Mouse (Mus musculus) lung, embryonic 15.5 days (tissue): ENCODE data around the gene Gnptab. TPM values are rescaled to one million over a fixed set of nuclear protein-coding genes. Genes with fewer than 3 reads are reported as not detected.

ENCODE experiments used
- ATAC-seq: fragments of 200-750 bp; cut with Nextera tagmentation; 2 replicates; pipeline ENCODE4 v1.8.0; 2017; ENCODE audit warnings: moderate number of reproducible peaks, borderline replicate concordance; ENCODE audit not compliant: low FRiP score, low TSS enrichment; ENCODE audit errors: extremely low read depth
- H3K27ac ChIP-seq: fragments of 300-500 bp; sonication (generic); 2 replicates; pipeline ENCODE4 v1.5.1; 2015; ENCODE audit warnings: moderate library complexity, mild to moderate bottlenecking, inconsistent platforms
- H3K27me3 ChIP-seq: fragments of 300-500 bp; sonication (generic); 2 replicates; pipeline ENCODE4 v1.6.1; 2015; ENCODE audit warnings: inconsistent platforms
- H3K36me3 ChIP-seq: fragments of 300-500 bp; sonication (generic); 2 replicates; pipeline ENCODE4 v1.6.1; 2015; ENCODE audit warnings: inconsistent platforms
- H3K4me1 ChIP-seq: fragments of 300-500 bp; sonication (generic); 2 replicates; pipeline ENCODE4 v1.6.1; 2015; ENCODE audit warnings: inconsistent platforms
- H3K4me2 ChIP-seq: fragments of 300-500 bp; sonication (generic); 2 replicates; pipeline ENCODE4 v1.6.1; 2015; ENCODE audit warnings: inconsistent platforms, mild to moderate bottlenecking, moderate library complexity
- H3K4me3 ChIP-seq: fragments of 300-500 bp; sonication (generic); 2 replicates; pipeline ENCODE4 v1.5.1; 2015; ENCODE audit warnings: mild to moderate bottlenecking, inconsistent platforms
- H3K9ac ChIP-seq: fragments of 300-500 bp; sonication (generic); 2 replicates; pipeline ENCODE4 v1.6.1; 2015; ENCODE audit warnings: inconsistent platforms
- H3K9me3 ChIP-seq: fragments of 300-500 bp; sonication (generic); 2 replicates; pipeline ENCODE4 v1.6.1; 2016; ENCODE audit warnings: inconsistent platforms
- WGBS: fragments of 180-500 bp; shearing (Covaris S2); methylation state at CpG from one replicate; pipeline ENCODE4 v1.1.7; 2015; 5-methylcytosine and 5-hydroxymethylcytosine counted together
- polyA plus RNA-seq: library from polyadenylated mRNA; unstranded; fragments of >200 nt; fragmentation: Nextera tagmentation; extraction: Ambion mirVana; gene quantifications from 2 replicates; pipeline ENCODE4 v1.2.1, GENCODE M21; 2015

Gnptab gene
- polyA plus RNA-seq, 1 experiment from 2014 or later, result 16.2 TPM

GRCm38 (mm10) chr10:88492658-88493057 lies 113.7 kb downstream of the Gnptab start:
- H3K4me3 ChIP-seq, result no peak overlapping the region
- no peak overlapping the region for H3K27ac ChIP-seq
- no peak for ATAC-seq
- no peaks in the 10 kb centered on the region for H3K36me3 ChIP-seq
- WGBS, result 74% methylated on average over 8 of the region's 8 CpGs
- no peaks in the 10 kb centered on the region for H3K9me3 ChIP-seq
- H3K9ac ChIP-seq, result no peak overlapping the region
- H3K4me2 ChIP-seq, result no peak overlapping the region
- H3K27me3 ChIP-seq, result no peaks in the 10 kb centered on the region
- no peaks in the 10 kb centered on the region for H3K4me1 ChIP-seq

- no peak overlapping the region for H3K27ac ChIP-seq
- no peak overlapping the region for H3K9ac ChIP-seq
- no peaks in the 10 kb centered on the region for H3K36me3 ChIP-seq
- 69% methylated on average over 4 of the region's 4 CpGs for WGBS
- H3K9me3 ChIP-seq, result no peaks in the 10 kb centered on the region
- no peaks in the 10 kb centered on the region for H3K27me3 ChIP-seq
- H3K4me2 ChIP-seq, result no peak overlapping the region
- H3K4me3 ChIP-seq, result no peak overlapping the region
- 0 out of 2 replicates have a peak, but pooled peaks cover under 1% of the 10 kb centered on the region for H3K4me1 ChIP-seq
- ATAC-seq, result no peak
Observed at GRCm38 (mm10) chr10:88494959-88495587, 116.1 kb downstream of the Gnptab start.

Other genes with a start within 250 kb of the Gnptab start
- gene Parpbp, start 232.2 kb upstream of the Gnptab start, polyA plus RNA-seq, result 16.6 and 18.1 TPM in 2 replicates
- 84.1 and 90.0 TPM in 2 replicates for gene Nup37, start 232.1 kb upstream of the Gnptab start, polyA plus RNA-seq
- 60.9 and 62.0 TPM in 2 replicates for gene Washc3, start 178.0 kb upstream of the Gnptab start, polyA plus RNA-seq
- 71.7 and 81.0 TPM in 2 replicates for gene Dram1, start 52 bp upstream of the Gnptab start, polyA plus RNA-seq
- 0.19 TPM in 2 replicates for gene Sycp3, start 80.4 kb downstream of the Gnptab start, polyA plus RNA-seq
- gene Chpt1, start 124.9 kb downstream of the Gnptab start, polyA plus RNA-seq, result 43.0 and 44.4 TPM in 2 replicates
- 0.32 and 2.5 TPM in 2 replicates for gene Mybpc1, start 226.0 kb downstream of the Gnptab start, polyA plus RNA-seq